Mouse (Mus musculus) megakaryocyte, embryonic 14.5 days (primary cell): ENCODE results near the gene Kmt2b. TPM values are rescaled to one million over a fixed set of nuclear protein-coding genes. Genes with fewer than 3 reads are reported as not detected.
A peak's percentile ranks its signal among the peaks of the same experiment; 100 is the strongest.

Experiments
- H3K27me3 ChIP-seq: replicated peaks from 2 replicates; pipeline ENCODE3; 2012; ENCODE audit warnings: inconsistent platforms
- H3K36me3 ChIP-seq: replicated peaks from 2 replicates; pipeline ENCODE3; 2012; ENCODE audit warnings: low read length, inconsistent platforms, mixed read lengths
- H3K4me1 ChIP-seq: 2 replicates; pipeline ENCODE4 v1.6.1; 2012; ENCODE audit warnings: inconsistent platforms
- H3K4me3 ChIP-seq: replicated peaks from 2 replicates; pipeline ENCODE3; 2012; ENCODE audit warnings: moderate library complexity, mild to moderate bottlenecking, inconsistent platforms
- H3K9me3 ChIP-seq: 2 replicates; pipeline ENCODE4 v1.6.1; 2012; ENCODE audit warnings: inconsistent platforms
- FLI1 ChIP-seq: IDR thresholded peaks from 2 replicates; pipeline ENCODE4 v1.6.1; 2012; ENCODE audit warnings: low read length, inconsistent platforms, mixed read lengths
- GATA1 ChIP-seq: IDR thresholded peaks from 3 replicates; pipeline ENCODE4 v1.6.1; 2012; ENCODE audit warnings: mixed read lengths, low read length, inconsistent platforms, borderline replicate concordance
- polyA plus RNA-seq: library from polyadenylated mRNA; stranded (reverse); fragments of >175 nt; gene quantifications from 2 replicates; pipeline ENCODE4 v1.2.3, GENCODE M21; 2012; ENCODE audit warnings: low replicate concordance; ENCODE audit not compliant: insufficient read depth

Kmt2b gene
- polyA plus RNA-seq, 1 experiment = 20.0 TPM

DNA sequence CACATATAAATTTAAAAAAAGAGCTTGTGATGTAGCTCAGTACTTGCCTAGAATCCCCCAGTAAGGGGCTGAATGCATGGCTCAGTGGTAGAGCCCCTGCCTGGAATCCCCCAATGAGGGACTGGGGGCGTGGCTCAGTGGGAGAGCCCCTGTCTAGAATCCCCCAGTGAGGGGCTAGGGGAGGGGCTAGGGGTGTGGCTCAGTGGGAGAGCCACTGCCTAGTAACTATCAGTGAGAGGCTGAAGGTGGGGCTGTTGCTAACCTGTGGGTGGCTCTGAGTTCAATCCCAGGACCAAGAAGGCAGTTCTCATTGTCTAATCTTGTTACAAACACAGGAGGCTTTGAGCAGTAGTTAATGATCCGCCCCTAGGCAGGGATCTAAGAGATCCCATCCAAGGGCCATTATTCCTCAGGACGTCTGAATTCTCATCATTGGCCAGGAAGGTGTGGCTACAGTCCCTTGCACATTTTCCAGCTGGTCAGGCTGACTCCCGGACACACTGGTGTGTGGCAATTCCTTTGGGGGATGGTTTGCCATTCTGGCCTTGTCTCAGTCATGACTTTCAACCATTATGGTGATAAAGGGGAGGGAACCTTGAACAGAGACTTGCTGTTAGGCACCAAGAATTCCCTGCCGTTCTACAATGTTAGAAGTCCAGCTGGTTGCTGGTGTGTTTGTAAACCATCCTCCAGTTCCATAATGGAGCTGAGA lies 26.7 kb upstream of the Kmt2b start:
- no peak for TF ChIP-seq FLI1
- no peak for TF ChIP-seq GATA1
- H3K27me3 ChIP-seq = peaks cover 3% of the 10 kb centered on the region
- peaks cover 48% of the 10 kb centered on the region for H3K36me3 ChIP-seq
- H3K9me3 ChIP-seq = no peaks in the 10 kb centered on the region
- peaks cover 17% of the 10 kb centered on the region for H3K4me1 ChIP-seq
- no peak overlapping the region for H3K4me3 ChIP-seq

DNA sequence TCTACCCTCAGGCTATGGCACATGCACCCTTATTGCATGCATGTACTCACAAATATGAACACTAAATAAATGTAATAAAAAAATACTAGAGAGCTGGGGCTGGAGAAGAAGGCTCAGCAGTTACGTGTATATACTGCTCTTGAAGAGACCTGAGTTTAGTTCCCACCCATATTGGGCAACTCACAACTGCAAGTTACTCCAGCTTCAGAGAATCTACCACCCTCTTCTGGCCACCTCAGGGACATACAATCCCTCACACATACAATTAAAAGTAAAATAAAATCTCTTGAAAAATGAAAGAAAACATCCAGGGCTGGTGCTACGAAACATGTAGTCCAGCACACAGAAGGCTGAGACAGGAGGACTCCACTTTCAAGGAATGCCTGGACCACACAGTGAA lies 25.9 kb upstream of the Kmt2b start:
- Histone ChIP-seq H3K4me1 (peaks cover 20% of the 10 kb centered on the region), H3K4me3 (no peak overlapping the region), H3K36me3 (peaks cover 44% of the 10 kb centered on the region)

DNA sequence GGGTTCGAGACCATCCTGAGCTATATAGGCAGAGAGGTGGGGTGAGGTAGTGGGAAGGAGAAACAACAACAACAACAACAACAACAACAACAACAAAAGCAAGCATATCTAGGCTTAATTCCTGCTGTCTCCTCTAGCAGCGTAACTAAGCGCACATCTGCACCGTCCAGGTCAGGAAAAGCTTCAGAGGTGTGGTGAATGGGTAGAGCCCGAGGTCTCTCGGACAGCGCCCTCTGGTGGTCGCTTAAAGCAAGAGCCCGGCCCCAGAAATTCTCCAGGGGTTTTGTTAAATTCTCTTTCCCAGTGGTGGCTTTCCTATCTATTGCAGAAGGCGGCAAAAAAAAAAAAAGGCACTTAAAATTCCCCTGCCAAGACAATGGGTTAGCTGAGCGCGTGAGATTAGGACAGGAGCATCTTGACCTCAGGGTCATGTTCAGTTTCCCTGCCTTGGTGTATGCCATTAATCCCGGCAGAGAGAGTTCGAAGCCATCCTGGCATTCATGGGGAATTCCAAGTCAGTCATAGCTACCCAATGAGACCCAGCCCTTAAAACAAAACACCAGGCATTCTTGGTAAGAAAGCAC lies 25.1 kb upstream of the Kmt2b start:
- TF ChIP-seq GATA1 (no peak), FLI1 (no peak)
- H3K4me1 ChIP-seq = peaks cover 18% of the 10 kb centered on the region
- no peaks in the 10 kb centered on the region for H3K9me3 ChIP-seq
- peak overlapping the region; percentile 42 for H3K4me3 ChIP-seq
- H3K27me3 ChIP-seq = peaks cover 3% of the 10 kb centered on the region
- peaks cover 36% of the 10 kb centered on the region for H3K36me3 ChIP-seq

More for the DNA sequence above, 25.9 kb upstream of the Kmt2b start:
- Histone ChIP-seq H3K27me3 (peaks cover 3% of the 10 kb centered on the region), H3K9me3 (no peaks in the 10 kb centered on the region)
- TF ChIP-seq GATA1 (no peak), FLI1 (no peak)

DNA sequence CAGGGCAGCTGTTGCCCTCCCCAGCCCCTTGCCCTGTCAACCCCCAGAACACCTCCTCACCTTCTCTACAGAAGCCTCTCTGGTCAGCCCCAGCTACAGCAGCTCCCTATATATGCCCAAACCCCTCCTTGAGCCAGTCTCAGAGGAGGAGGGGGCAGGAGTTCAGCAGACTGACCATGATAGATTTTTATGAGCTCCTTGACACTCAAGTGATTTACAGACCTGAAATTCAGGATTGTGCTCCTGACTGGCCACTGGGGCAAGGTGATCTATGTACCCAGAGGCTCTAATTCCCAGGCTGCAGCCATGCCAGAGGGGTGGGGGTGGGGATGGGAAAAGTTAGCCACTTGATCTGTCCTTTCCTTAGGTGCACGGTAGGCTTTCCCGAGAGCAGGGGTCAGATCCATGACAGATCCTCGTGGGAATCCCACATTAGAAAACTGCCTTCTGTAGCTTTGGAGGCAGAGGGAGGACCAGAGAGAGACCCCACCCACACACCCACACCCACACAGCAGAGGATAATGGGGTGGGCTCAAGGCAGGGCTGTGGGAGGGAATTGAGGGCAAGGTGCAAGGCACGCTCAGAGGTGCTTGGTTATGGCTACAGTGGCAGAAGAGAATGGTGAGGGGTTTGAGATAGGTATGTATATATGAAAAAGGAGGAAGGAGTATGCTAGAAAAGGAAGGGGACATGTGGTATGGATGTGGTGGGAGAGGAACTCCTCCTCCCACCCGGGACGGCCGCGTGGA lies 24.3 kb upstream of the Kmt2b start, which contains the start of gene Upk1a:
TSS of gene Upk1a (minus strand) at position 194 of the 749 bp plus-strand sequence.
- H3K4me1 ChIP-seq = peaks cover 22% of the 10 kb centered on the region
- peaks cover 28% of the 10 kb centered on the region for H3K36me3 ChIP-seq
- no peak for TF ChIP-seq FLI1
- no peak for TF ChIP-seq GATA1
- peak within 1 kb of the TSS; percentile 42 for H3K4me3 ChIP-seq
- H3K9me3 ChIP-seq = no peaks in the 10 kb centered on the region
- peaks cover 3% of the 10 kb centered on the region for H3K27me3 ChIP-seq

DNA sequence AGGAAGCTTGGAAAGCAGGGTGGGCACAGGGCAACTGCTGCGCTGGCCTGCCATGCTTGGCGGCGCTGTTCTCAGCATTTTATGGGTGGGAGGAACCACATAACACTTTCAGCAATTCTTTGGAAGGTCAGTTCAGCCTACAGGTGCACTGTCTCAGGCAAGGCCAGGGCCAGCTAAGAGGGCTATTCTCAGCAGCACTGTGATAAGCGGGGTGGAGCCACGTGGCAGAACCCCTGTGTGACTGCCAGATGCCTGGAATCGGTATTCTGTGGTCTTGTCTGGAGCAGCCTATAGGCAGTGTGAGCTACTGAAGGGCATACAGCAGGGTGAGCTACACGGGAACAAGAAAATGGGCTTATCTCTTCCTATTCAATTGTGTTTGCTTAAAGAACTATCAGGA lies 21.5 kb upstream of the Kmt2b start:
- TF ChIP-seq GATA1 (no peak), FLI1 (no peak)
- H3K36me3 ChIP-seq = no peaks in the 10 kb centered on the region
- H3K27me3 ChIP-seq = peaks cover 9% of the 10 kb centered on the region
- H3K4me3 ChIP-seq = no peak overlapping the region
- peaks cover 25% of the 10 kb centered on the region for H3K4me1 ChIP-seq
- no peaks in the 10 kb centered on the region for H3K9me3 ChIP-seq

DNA sequence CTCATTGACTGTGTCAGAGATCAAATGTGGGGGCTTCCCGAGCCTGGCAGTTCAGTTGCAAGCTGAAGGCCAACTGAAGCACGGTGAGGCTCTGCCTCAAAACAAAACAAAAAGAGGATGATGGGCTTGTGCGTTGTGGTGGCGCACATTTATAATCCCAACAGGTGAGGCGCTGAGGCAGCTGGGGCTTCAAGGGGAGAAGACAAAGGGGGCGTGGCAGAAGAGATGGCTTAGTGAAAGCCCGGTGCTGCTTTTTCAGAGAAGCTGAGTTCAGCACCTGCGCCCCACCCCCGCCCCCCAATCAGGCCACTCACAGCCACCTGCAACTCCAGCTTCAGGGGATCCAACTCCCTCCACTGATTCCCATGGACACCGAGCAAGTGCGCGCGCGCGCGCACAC lies 19.9 kb upstream of the Kmt2b start:
- TF ChIP-seq FLI1 (no peak), GATA1 (no peak)
- Histone ChIP-seq H3K4me1 (peaks cover 21% of the 10 kb centered on the region), H3K27me3 (peaks cover 10% of the 10 kb centered on the region), H3K4me3 (no peak overlapping the region), H3K9me3 (no peaks in the 10 kb centered on the region), H3K36me3 (no peaks in the 10 kb centered on the region)

DNA sequence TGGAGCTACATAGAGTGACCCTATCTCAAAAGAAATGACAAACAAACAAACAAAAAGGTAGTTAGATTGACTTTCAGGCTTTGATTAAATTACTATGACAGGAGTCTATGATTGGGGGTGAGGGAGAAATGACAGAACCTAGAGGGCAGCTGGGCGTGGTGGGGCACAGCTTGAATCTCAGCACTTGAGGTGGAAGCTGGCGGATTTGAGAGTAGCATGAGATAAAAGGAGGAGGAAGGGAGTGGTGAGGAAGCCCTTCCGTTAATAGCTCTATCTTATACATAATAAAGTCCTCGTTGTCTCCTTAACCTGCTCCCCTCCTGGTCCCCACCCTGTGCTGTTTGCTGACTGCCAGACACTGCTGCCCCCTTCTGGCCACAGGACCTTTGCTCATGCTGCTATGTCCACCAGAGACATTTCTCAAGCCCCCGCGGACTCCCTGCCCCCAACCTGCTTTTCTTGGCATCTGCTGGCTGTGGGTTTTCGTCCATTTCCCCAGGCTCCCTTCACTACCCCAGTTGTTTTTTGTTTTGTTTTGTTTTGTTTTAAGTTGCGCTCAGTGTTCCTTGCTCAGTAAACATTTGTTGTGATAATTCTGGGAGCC lies 19.3 kb upstream of the Kmt2b start:
- no peak for TF ChIP-seq FLI1
- Histone ChIP-seq H3K9me3 (no peaks in the 10 kb centered on the region), H3K4me3 (no peak overlapping the region), H3K36me3 (no peaks in the 10 kb centered on the region), H3K4me1 (peaks cover 15% of the 10 kb centered on the region), H3K27me3 (peaks cover 13% of the 10 kb centered on the region)

DNA sequence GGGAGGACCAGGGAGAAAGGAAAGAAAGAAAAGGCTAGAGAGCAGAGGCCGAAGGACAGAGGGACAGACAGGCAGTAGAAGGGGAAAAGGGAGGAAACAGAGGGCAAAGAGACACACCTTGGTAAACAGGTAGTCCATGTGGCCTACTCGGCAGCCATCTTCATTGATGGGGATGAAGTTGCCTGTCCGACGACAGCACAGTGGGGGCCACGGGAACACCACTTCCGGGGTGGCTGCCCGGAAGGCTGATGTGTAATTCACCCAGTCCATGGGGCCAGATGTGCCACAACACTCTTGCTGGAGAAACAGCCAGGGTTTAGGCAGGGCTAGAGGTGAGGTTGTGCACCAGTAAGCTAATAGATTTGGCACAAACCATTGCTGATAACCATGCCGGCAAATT lies 16.4 kb upstream of the Kmt2b start:
- H3K36me3 ChIP-seq = no peaks in the 10 kb centered on the region
- no peak overlapping the region for H3K4me3 ChIP-seq
- H3K27me3 ChIP-seq = peaks cover 17% of the 10 kb centered on the region
- TF ChIP-seq FLI1 (no peak), GATA1 (no peak)
- H3K9me3 ChIP-seq = no peaks in the 10 kb centered on the region
- peaks cover 18% of the 10 kb centered on the region for H3K4me1 ChIP-seq

DNA sequence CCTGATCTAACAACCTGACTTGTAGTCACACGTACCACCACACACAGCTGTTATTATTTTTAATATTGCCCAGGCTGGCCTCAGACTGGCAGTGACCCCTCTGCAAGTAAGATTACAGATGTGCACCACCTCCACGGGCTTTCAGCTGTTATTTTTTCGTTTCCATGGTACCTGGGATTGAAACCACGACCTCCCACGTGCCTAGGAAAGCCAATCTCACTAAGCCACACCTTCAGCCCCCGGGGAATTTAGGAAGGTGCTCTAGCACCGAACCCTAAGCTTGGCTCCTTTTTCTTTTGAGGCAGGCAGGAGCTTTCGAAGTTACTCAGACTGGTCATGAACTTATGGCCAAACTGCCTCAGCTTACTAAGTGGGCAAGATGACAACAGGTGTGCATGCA lies 15.9 kb upstream of the Kmt2b start:
- TF ChIP-seq GATA1 (no peak), FLI1 (no peak)
- no peak overlapping the region for H3K4me3 ChIP-seq
- peaks cover 21% of the 10 kb centered on the region for H3K27me3 ChIP-seq
- no peaks in the 10 kb centered on the region for H3K9me3 ChIP-seq
- H3K36me3 ChIP-seq = no peaks in the 10 kb centered on the region
- H3K4me1 ChIP-seq = peaks cover 20% of the 10 kb centered on the region
